ENCODE assay signal across 51 mouse cellular contexts in the genomic region with DNA sequence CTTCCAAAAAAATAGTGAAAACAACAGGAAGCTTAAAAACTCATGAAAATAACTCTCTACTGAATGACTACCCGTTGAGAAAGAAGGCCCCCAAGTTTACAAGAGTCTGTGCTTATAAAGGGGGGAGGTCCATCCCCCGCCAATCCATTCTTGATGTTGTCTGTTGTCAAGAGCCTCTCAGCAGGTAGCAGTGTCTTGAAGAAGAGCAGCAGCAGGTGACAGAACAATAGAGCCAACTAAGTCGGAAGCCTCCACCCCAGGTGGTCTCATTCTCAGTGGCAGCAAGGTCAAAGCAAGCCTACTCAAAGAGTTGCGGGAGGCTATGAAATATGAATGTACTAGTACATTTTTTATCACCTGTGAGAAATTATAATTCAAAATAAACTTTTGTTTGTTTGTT. TPM values are rescaled to one million over a fixed set of nuclear protein-coding genes. Genes with fewer than 3 reads are reported as not detected.
"Had no signal": no experiment of that assay in that cellular context is flagged by ENCODE, and none has a peak within 500 bp of the region (broad histone marks: within the 10 kb centered on the region; RNA-seq: fewer than 3 reads in every experiment).

No protein-coding gene starts in this region.

- H3K4me1 ChIP-seq: heart, embryonic 10.5 days; heart, embryonic 12.5 days; heart, embryonic 13.5 days; heart, embryonic 15.5 days; hindbrain, embryonic 10.5 days; hindbrain, embryonic 13.5 days; hindbrain, embryonic 15.5 days; intestine, embryonic 15.5 days; kidney, embryonic 15.5 days had no signal

- H3K4me2 ChIP-seq: heart, embryonic 11.5 days; heart, embryonic 12.5 days; heart, embryonic 13.5 days; heart, embryonic 15.5 days; hindbrain, embryonic 13.5 days; hindbrain, embryonic 14.5 days; hindbrain, embryonic 15.5 days; intestine, embryonic 15.5 days; kidney, embryonic 15.5 days had no signal

- H3K9me3 ChIP-seq: heart, embryonic 10.5 days; heart, embryonic 13.5 days; heart, embryonic 15.5 days; hindbrain, embryonic 13.5 days; intestine, embryonic 15.5 days; kidney, embryonic 15.5 days had no signal

- H3K4me3 ChIP-seq: heart, embryonic 10.5 days; heart, embryonic 12.5 days; heart, embryonic 13.5 days; heart, embryonic 15.5 days; hindbrain, embryonic 10.5 days; hindbrain, embryonic 13.5 days; hindbrain, embryonic 15.5 days; intestine, embryonic 15.5 days; kidney, embryonic 15.5 days; layer of hippocampus, adult 2 months; left cerebral cortex, adult 2 months had no signal

- H3K27ac ChIP-seq: heart, embryonic 10.5 days; heart, embryonic 13.5 days; heart, embryonic 15.5 days; hindbrain, embryonic 10.5 days; hindbrain, embryonic 13.5 days; hindbrain, embryonic 14.5 days; hindbrain, embryonic 15.5 days; hindbrain, postnatal 0 days; intestine, embryonic 15.5 days; kidney, embryonic 15.5 days; kidney, postnatal 0 days; layer of hippocampus, adult 2 months; left cerebral cortex, adult 2 months had no signal

- H3K27me3 ChIP-seq: heart, embryonic 12.5 days; heart, embryonic 13.5 days; heart, embryonic 15.5 days; hindbrain, embryonic 13.5 days; hindbrain, embryonic 15.5 days; intestine, embryonic 15.5 days; kidney, embryonic 15.5 days had no signal

- H3K9ac ChIP-seq: heart, embryonic 12.5 days; heart, embryonic 13.5 days; heart, embryonic 15.5 days; hindbrain, embryonic 13.5 days; hindbrain, embryonic 14.5 days; hindbrain, embryonic 15.5 days; intestine, embryonic 15.5 days; kidney, embryonic 15.5 days had no signal

- DNase-seq: heart, postnatal 10 days; heart, postnatal 14 days; heart, postnatal 36 days; heart, postnatal 4 days; kidney, adult 11 months; kidney, adult 18-20 months; kidney, adult 2 months; kidney, adult 8-10 months; kidney, adult 9 months; kidney, postnatal 10 days; kidney, postnatal 14 days; kidney, postnatal 25 days; kidney, postnatal 36 days; kidney, postnatal 4 days; layer of hippocampus, adult 9-11 months; layer of hippocampus, postnatal 36 days had no signal

- H3K36me3 ChIP-seq: heart, embryonic 10.5 days; heart, embryonic 12.5 days; heart, embryonic 13.5 days; heart, embryonic 15.5 days; hindbrain, embryonic 10.5 days; hindbrain, embryonic 13.5 days; hindbrain, embryonic 15.5 days; intestine, embryonic 15.5 days; kidney, embryonic 15.5 days had no signal

- ATAC-seq: hindbrain, embryonic 16.5 days; hindbrain, postnatal 0 days; inflammation-experienced regulatory T-cells, adult 6 months; intestine, embryonic 15.5 days; intestine, embryonic 16.5 days; intestine, postnatal 0 days had no signal

RNA-seq across cellular contexts. Expression of a gene that starts 15.8 kb away (rescaled TPM):
- total RNA-seq: heart, postnatal 10 days; heart, postnatal 14 days; heart, postnatal 25 days; heart, postnatal 36 days; heart, postnatal 4 days; hematopoietic stem cell, adult 5-6 weeks; hindbrain, postnatal 0 days; layer of hippocampus, adult 18-20 months; layer of hippocampus, adult 2 months; layer of hippocampus, adult 8-10 months; layer of hippocampus, postnatal 14 days; layer of hippocampus, postnatal 25 days; layer of hippocampus, postnatal 36 days; left cerebral cortex, adult 18-20 months; left cerebral cortex, adult 2 months; left cerebral cortex, adult 8-10 months had no signal
- polyA plus RNA-seq: heart, embryonic 10.5 days; heart, embryonic 11.5 days; heart, embryonic 12.5 days; heart, embryonic 13.5 days; heart, embryonic 14.5 days; heart, embryonic 15.5 days; heart, embryonic 16.5 days; heart, postnatal 0 days; hindbrain, embryonic 10.5 days; hindbrain, embryonic 11.5 days; hindbrain, embryonic 13.5 days; hindbrain, embryonic 14.5 days; hindbrain, embryonic 15.5 days; hindbrain, embryonic 16.5 days; hindbrain, postnatal 0 days; inflammation-experienced regulatory T-cells, adult 6 months; intestine, embryonic 14.5 days; intestine, embryonic 15.5 days; intestine, embryonic 16.5 days; intestine, postnatal 0 days; kidney, adult 2 months; kidney, embryonic 14.5 days; kidney, embryonic 15.5 days; kidney, embryonic 16.5 days; kidney, postnatal 0 days; large intestine, adult 2 months had no signal
